Mouse (Mus musculus): ENCODE measurements around the gene Cdhr2.

Gene Cdhr2

DNA sequence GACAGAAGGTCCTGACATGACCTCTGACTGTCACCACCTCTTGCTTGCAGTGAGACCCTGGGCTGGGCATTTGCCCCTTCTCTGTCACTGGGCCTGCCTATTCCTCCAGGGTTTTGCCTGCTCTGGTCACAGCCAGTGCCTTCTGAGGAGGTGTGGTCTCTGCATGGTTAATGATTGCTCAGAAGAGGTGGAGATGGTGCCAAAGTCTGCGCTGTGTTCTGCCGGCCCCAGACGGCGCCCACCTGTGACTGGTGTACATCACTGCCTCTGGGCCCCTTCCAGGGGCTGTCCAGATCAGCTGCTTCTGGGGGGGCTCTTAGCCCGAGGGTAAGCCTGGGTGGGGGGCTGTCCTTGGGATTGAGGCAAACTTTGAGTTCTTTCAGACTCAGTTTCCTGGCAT is at the start of gene Cdhr2:
Cdhr2 (plus strand) TSS at position 219 of the 400 bp plus-strand sequence.
- DNase-seq = no peak

DNA sequence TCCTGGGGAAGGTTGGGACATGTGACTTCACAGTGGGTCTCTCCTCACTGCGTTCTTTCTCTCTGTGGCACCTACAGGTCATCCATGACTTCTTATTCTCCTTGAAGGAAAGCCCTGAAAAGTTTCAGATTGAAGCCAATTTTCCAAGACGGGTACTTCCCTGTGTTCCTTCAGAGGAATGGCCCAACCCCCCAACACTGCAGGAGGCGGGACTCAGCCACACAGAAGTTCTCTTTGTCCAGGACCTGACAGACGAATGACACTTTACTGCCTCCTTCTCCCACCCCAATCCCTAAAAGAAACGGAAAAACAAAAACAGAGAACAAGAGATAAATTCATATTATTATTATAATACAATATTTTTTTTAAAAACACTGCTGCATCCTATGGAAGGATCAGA is 40.4 kb upstream of the Cdhr2 start:
- DNase-seq = no peak

- no peak for DNase-seq
Measured at GRCm38 (mm10) chr13:54661358-54661757, 39.9 kb upstream of the Cdhr2 start.

- no peak for DNase-seq
Measured at GRCm38 (mm10) chr13:54663999-54664398, 37.3 kb upstream of the Cdhr2 start.

DNA sequence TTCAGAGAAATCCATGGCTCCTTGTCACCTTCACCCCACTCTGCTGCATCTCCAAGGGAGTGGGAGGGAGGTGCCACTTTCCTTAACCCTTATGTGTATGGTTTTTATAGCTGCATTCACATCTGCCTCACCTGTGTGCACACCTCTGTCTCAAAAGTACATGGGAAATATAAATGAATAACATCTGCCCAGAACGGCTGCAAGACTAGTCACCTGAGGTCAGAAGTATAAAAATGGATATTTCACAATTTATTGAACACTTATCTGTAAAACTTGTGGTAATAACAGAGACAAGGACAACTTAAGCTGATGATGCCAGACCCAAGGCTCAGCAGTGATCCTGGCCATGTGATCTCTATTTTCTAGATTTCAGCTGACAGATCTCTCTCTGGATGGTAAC is 36.8 kb upstream of the Cdhr2 start:
- DNase-seq = no peak

- no peak for DNase-seq
Measured at GRCm38 (mm10) chr13:54665062-54665461, 36.2 kb upstream of the Cdhr2 start.

DNA sequence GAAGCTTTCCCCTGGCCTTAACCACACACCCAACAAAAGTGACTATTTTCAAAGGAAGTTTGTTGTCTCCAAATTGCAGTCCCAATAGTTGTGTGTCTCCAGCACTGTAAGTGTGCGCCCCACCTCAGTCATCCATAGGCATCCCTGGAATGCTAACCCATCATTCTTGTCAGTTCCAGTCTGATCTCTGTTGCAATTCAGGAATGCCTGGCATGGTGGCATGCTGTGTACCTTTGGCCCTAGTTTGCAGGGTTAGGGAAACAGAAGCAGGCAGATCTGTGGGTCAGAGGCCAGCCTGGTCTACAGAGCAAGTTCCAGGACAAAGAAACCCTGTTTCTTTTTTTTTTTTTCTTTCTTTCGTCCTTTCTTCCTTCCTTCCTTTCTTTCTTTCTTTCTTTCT is 30.8 kb upstream of the Cdhr2 start:
- no peak for DNase-seq

- DNase-seq = no peak
Measured at GRCm38 (mm10) chr13:54675895-54676590, 25.2 kb upstream of the Cdhr2 start.

DNA sequence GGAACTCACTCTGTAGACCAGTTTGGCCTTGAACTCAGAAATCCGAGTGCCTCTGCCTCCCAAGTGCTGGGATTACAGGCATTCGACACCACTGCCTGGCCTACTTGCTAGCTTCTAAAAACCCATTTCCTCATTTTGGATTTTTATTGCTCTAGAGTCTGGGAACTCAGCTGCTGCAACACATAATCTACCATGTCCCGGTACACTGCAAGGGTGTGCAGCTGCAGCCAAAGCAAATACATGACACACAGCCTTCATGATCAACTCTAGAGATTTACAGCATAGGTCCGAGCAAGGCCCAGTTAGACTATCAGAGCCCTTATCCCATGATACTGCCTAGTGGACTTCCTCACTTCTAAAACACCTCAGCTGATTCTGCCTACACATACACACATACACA is 23.0 kb upstream of the Cdhr2 start:
- no peak for DNase-seq

DNA sequence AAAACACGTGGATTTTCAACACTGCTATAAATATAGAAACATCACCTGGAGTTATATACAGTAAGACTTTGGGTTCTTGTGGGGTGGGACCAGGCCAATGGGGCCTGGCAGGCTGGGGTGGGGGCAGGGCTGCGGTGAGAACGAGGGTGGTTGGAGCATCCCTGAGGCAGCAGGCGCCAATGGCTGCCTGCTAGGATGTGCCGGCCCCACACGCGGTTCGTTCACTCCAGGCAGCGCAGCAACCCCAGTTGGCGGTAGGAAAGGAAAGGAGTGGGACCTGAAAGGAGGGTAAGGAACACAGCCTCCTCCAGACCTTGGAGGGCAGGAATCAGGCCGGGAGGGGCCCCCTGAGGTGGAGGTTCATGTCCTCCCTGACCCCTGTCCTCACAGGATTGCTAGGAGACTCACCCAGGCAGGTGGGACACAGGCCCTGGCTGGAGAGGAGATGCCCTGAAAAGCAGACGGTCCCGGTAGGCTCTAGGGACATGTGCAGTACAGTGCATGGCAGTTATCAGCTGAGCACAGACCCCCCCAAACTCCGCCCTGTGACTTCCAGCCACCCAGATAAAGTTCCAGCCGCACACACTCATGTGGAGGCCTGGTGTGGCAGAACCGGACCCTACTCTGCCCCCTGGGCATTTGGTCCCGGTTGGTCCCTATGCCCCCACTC is 20.9 kb upstream of the Cdhr2 start:
- DNase-seq = no peak

- DNase-seq = no peak
Measured at GRCm38 (mm10) chr13:54681291-54681690, 20.0 kb upstream of the Cdhr2 start.

GRCm38 (mm10) chr13:54683301-54683700 is 18.0 kb upstream of the Cdhr2 start:
- DNase-seq = no peak

DNA sequence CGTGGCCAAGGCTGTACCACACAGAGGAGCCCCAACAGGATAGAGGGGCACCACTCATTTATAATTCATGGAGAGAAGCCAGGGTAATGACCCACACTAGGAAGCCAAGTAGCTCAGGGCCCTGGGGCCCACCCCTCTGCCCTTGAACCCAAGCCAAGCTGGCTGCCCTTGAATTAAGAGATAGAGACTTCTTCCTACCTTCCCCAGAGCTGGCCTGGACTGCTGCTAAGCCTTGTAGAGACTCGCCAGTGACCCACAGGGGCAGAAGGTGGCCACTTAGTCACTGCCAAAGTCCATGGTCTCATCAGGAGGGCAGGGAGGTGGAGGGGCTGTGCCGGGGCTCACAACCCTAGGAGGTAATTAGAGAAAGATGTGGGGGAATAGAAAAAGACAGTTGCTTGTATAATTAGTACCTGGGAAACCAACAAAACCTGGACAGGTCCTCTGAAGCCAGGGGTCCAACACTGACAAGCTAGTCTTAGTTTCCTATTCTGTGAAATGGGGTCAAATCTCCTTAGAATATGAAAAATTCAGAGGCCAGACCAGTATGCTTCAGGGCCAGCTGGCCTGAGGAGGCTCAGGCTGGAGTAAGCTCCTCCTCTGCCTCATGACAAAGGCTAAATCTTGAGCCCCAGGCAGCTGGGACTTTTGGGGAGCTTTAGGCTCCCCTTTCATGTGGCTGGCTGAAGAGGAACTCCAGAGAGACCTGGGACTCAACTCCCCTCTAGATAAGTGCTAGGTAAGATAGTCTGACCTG is 16.9 kb upstream of the Cdhr2 start:
- DNase-seq = no peak

DNA sequence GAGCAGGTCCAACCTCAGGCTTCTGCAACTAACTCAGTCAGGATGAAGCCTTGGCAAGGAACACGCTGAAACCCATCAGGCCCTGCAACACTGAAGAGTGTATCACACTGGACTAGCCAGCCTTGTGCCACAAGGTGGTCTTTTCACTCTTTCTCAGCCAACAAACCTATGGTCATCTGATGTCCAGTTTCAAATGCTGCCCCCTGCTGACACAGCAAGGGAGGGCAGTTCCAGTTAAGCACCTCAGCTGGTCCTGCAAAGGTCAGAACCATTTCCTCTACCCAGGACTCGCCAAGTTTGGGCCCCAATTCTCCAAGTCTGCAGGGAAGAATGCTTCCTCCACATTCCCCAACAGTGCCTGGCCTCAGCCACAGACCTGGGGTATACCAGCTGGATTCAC is 16.1 kb upstream of the Cdhr2 start:
- DNase-seq = no peak

DNA sequence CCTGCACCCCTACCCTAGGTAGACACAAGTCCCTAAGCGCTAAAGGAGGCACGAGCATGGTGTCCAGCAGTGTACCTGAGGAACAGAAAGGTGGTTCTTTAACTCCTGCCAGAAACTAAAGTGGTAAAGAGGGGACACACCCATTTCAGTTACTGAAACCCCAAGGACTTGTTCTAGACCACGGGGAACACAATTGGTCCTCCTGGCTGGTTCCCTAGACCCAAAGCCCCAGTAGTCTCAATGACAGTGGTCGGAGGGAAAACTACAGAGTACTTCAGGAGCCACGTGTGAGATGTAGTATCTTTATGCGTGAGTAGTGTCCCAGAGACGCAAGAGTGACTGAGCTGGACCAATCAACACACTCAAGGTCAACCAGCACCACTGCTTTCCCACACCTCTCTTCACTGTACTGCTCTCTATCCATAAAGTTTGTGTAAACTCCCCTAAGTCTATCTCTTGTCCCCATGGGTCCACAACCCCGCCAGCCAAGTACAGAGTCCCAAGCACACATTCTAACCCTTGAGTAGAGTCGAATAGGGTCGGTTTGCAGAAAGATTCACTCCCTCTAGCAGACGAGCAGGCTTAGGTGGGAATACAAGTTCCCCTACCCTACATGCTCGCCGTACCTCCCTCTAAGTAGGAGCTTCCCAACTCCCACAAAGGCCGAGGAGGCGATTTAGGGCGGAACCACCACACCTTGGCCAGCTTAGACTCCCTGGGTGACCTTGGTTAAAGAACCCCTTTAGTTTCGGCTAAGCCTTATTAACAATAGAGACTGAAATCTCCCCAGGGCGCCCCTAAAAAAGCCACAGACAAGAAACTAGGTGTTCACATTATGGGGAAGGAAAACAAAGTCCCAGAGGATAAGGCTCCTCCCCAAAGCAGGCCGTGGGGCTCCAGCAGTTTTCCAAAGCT is 14.9 kb upstream of the Cdhr2 start:
- no peak for DNase-seq

GRCm38 (mm10) chr13:54687096-54687495 is 14.2 kb upstream of the Cdhr2 start:
- DNase-seq = peak; percentile 83

- DNase-seq = peak; percentile 97
Measured at GRCm38 (mm10) chr13:54687575-54688424, 13.5 kb upstream of the Cdhr2 start.

DNA sequence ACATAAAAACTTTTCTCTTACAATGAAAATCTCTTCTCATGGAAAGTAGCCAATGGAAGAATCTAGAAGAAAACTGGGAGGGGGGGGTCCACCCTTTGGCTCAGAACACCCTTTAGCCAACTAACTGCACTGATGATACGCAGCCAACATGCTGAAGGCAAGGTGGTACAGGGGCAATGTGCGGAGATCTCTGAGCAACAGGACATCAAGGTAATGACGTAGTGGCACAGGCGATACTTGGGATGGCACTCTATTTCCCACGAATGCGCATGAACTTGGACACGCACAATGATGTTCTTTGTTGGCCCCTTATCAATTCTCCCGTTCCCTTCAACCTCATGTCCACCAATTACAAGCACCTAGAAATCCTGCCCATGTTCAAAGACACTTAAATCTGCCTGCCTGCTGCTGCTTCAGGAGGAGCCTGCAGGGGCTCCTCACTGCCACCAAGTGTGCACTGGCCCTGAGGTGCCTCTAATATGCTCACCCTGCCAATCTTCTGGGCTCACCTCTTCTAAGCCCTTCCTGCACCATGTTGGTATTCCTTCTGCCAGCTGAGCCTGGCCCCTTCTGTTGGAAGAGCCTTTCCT is 11.0 kb upstream of the Cdhr2 start:
- DNase-seq = no peak

DNA sequence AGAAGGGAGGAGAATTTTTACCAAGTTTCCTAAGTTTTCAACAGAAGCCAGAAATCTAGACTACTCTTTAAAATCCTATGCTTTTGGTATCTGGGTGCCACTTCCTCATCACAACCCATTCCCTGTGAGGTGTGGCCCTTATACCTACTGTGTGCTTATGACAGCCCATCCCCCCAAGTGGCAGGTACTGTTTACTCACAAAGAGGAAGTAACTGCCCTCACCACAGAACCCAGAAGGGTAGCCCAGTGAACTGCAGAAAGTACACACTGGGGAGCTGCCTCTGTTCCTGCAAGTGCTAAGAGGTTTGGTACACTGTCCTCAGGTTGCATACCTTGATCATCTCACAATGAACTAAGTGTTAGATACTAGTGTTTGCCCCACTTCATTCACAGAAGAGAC is 9.5 kb upstream of the Cdhr2 start:
- DNase-seq = no peak

DNA sequence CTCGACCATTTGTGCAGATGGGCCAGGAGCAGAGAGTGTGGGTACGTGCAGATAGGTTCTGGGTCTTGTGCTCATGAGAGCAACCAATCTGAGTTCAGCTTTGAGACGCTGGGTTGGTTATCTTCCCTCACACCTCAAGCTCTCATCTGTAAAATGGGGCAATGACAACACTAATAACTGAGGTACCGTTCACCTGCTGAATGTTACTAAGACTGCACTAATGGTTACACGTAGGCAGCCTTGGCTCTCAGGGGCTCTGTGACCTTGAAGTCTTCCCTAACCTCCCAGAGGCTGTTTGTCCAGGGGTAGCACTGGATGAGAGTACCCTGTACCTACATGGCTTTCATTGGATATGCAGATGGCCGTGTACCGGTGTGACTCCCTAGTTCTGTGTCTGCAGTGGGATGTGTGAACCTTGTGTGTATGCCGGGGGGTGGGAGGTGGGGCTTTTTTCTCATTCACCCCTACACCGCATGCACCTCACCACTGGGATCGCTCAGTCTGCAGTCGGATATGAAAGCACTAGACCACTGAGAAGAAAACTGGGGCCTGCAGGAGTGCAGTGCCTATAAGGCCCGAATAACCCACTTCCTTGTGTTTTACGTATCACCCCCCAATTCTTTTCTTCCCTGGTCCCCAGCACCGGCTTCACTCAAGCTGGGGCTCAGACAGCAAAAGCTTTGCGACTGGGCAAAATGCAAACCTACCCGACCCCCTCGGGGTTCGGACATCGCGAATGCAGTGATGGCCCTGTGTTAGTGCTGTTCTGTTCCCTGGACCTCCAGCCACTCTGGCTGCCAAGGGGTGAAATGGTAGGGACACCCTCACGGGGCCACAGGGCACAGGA is 8.3 kb upstream of the Cdhr2 start:
- no peak for DNase-seq

All from layer of hippocampus, adult 9-11 months (tissue).